Mouse (Mus musculus) MEL (cell line): Measurements from ENCODE around the gene Icam5. TPM values are rescaled to one million over a fixed set of nuclear protein-coding genes. Genes with fewer than 3 reads are reported as not detected.

ENCODE experiments used
- DNase-seq: peaks from one replicate; pipeline ENCODE4 v3.0.0; 2011; ENCODE audit warnings: low read depth, low spot score
- H3K27ac ChIP-seq: 2 replicates; pipeline ENCODE4 v1.5.1; 2012; ENCODE audit warnings: low read depth, mild to moderate bottlenecking, control low read depth, low read length, moderate library complexity; ENCODE audit not compliant: control insufficient read depth
- H3K27me3 ChIP-seq, 2 experiments: fragments of 150-350 bp in 1 of 2; sonication (generic) in 1 of 2; 2 replicates each; pipeline ENCODE4 v1.6.1; 2012; ENCODE audit warnings: low read length in 2 of 2, mild to moderate bottlenecking in 2 of 2, improper control_type of control experiment in 1 of 2, moderate library complexity in 1 of 2; ENCODE audit not compliant: insufficient read depth in 2 of 2, control insufficient read depth in 1 of 2
- H3K36me3 ChIP-seq, 2 experiments: 2 replicates each; pipeline ENCODE4 v1.6.1; 2012 to 2014; ENCODE audit warnings: low read length in 2 of 2, improper control_type of control experiment in 1 of 2, inconsistent platforms in 1 of 2, mild to moderate bottlenecking in 1 of 2; ENCODE audit not compliant: insufficient read depth in 2 of 2, control insufficient read depth in 1 of 2
- H3K4me1 ChIP-seq, 2 experiments: fragments of 150-350 bp in 1 of 2; sonication (generic) in 1 of 2; 2 replicates each; pipeline ENCODE4 v1.6.1; 2012; ENCODE audit warnings: low read length in 2 of 2, improper control_type of control experiment in 1 of 2, mild to moderate bottlenecking in 1 of 2; ENCODE audit not compliant: insufficient read depth in 2 of 2, control insufficient read depth in 1 of 2
- H3K4me3 ChIP-seq, 2 experiments: fragments of 150-350 bp in 1 of 2; sonication (generic) in 1 of 2; 2 replicates each; pipeline ENCODE4 v1.5.1; 2012; ENCODE audit warnings: low read depth in 2 of 2, low read length in 2 of 2, mild to moderate bottlenecking in 2 of 2, moderate library complexity in 2 of 2, control low read depth in 1 of 2, improper control_type of control experiment in 1 of 2; ENCODE audit not compliant: control insufficient read depth in 1 of 2, insufficient read depth in 1 of 2
- H3K79me2 ChIP-seq: 2 replicates; pipeline ENCODE4 v1.6.1; 2012; ENCODE audit warnings: mild to moderate bottlenecking, low read length, moderate library complexity; ENCODE audit not compliant: control insufficient read depth, poor library complexity, insufficient read depth
- H3K9ac ChIP-seq: 2 replicates; pipeline ENCODE4 v1.6.1; 2012; ENCODE audit warnings: low read depth, mild to moderate bottlenecking, control low read depth, low read length, moderate library complexity; ENCODE audit not compliant: control insufficient read depth, poor library complexity, severe bottlenecking
- H3K9me3 ChIP-seq: fragments of 150-350 bp; sonication (generic); replicated peaks from 2 replicates; pipeline ENCODE4 v1.6.1; 2012; ENCODE audit warnings: mild to moderate bottlenecking, low read length, improper control_type of control experiment, moderate library complexity; ENCODE audit not compliant: insufficient read depth
- CHD1 ChIP-seq: IDR thresholded peaks from 2 replicates; pipeline ENCODE4 v1.6.1; 2012; ENCODE audit warnings: low read depth, mild to moderate bottlenecking, inconsistent platforms, low read length, improper control_type of control experiment
- CHD2 ChIP-seq: IDR thresholded peaks from 2 replicates; pipeline ENCODE4 v1.6.1; 2011; ENCODE audit warnings: low read length, improper control_type of control experiment
- CTCF ChIP-seq, 3 experiments: IDR thresholded peaks in 2 of 3; conservative IDR thresholded peaks in 1 of 3; 2 replicates each; pipeline ENCODE4 v1.5.1; 2011 to 2012; ENCODE audit warnings: low read length in 3 of 3, low read depth in 2 of 3, mild to moderate bottlenecking in 2 of 3, improper control_type of control experiment in 1 of 3, inconsistent platforms in 1 of 3, mixed read lengths in 1 of 3, moderate library complexity in 1 of 3; ENCODE audit not compliant: control insufficient read depth in 1 of 3, insufficient read depth in 1 of 3, poor library complexity in 1 of 3, severe bottlenecking in 1 of 3
- E2F4 ChIP-seq: IDR thresholded peaks from 2 replicates; pipeline ENCODE4 v1.6.1; 2011; ENCODE audit warnings: low read depth, low read length, improper control_type of control experiment, borderline replicate concordance
- EP300 ChIP-seq, 2 experiments: IDR thresholded peaks; 2 replicates each; pipeline ENCODE4 v1.6.1; 2011; ENCODE audit warnings: improper control_type of control experiment in 2 of 2, low read length in 2 of 2, low read depth in 1 of 2, mild to moderate bottlenecking in 1 of 2
- GABPA ChIP-seq: IDR thresholded peaks from 2 replicates; pipeline ENCODE4 v1.6.1; 2012; ENCODE audit warnings: low read depth, mild to moderate bottlenecking, inconsistent platforms, low read length, improper control_type of control experiment, moderate library complexity
- GATA1 ChIP-seq: IDR thresholded peaks from 2 replicates; pipeline ENCODE4 v1.6.1; 2011; ENCODE audit warnings: low read depth, low read length, improper control_type of control experiment
- HCFC1 ChIP-seq: IDR thresholded peaks from 2 replicates; pipeline ENCODE4 v1.6.1; 2012; ENCODE audit warnings: low read depth, mild to moderate bottlenecking, inconsistent platforms, low read length, improper control_type of control experiment, moderate library complexity
- JUND ChIP-seq: IDR thresholded peaks from 2 replicates; pipeline ENCODE4 v1.6.1; 2011; ENCODE audit warnings: low read depth, mild to moderate bottlenecking, improper control_type of control experiment, low read length
- KAT2A ChIP-seq: conservative IDR thresholded peaks from 2 replicates; pipeline ENCODE4 v1.6.1; 2012; ENCODE audit warnings: low read depth, low read length, improper control_type of control experiment, inconsistent platforms
- MAZ ChIP-seq: IDR thresholded peaks from 2 replicates; pipeline ENCODE4 v1.6.1; 2012; ENCODE audit warnings: low read depth, mild to moderate bottlenecking, inconsistent platforms, low read length, improper control_type of control experiment
- MEF2A ChIP-seq: IDR thresholded peaks from 2 replicates; pipeline ENCODE4 v1.6.1; 2014; ENCODE audit warnings: low read depth, mild to moderate bottlenecking, inconsistent platforms, low read length, improper control_type of control experiment; ENCODE audit not compliant: poor library complexity, insufficient replicate concordance, severe bottlenecking; ENCODE audit errors: extremely low read depth
- NELFE ChIP-seq: IDR thresholded peaks from 2 replicates; pipeline ENCODE4 v1.6.1; 2011; ENCODE audit warnings: low read depth, low read length, improper control_type of control experiment
- POLR2AphosphoS5 ChIP-seq: IDR thresholded peaks from 2 replicates; pipeline ENCODE4 v1.6.1; 2012; ENCODE audit warnings: low read depth, borderline replicate concordance, mild to moderate bottlenecking, inconsistent platforms, low read length, moderate library complexity, mixed read lengths
- RCOR1 ChIP-seq: IDR thresholded peaks from 2 replicates; pipeline ENCODE4 v1.6.1; 2012; ENCODE audit warnings: low read depth, mild to moderate bottlenecking, inconsistent platforms, low read length, improper control_type of control experiment
- SIN3A ChIP-seq: IDR thresholded peaks from 2 replicates; pipeline ENCODE4 v1.6.1; 2012; ENCODE audit warnings: low read length, improper control_type of control experiment, inconsistent platforms
- TAL1 ChIP-seq: IDR thresholded peaks from 2 replicates; pipeline ENCODE4 v1.6.1; 2012; ENCODE audit warnings: mild to moderate bottlenecking, inconsistent platforms, low read length, moderate library complexity, mixed read lengths
- TCF12 ChIP-seq: IDR thresholded peaks from 2 replicates; pipeline ENCODE4 v1.6.1; 2014; ENCODE audit warnings: low read depth, mild to moderate bottlenecking, inconsistent platforms, low read length, improper control_type of control experiment, moderate library complexity
- UBTF ChIP-seq: IDR thresholded peaks from 2 replicates; pipeline ENCODE4 v1.6.1; 2012; ENCODE audit warnings: low read depth, mild to moderate bottlenecking, inconsistent platforms, low read length, improper control_type of control experiment, moderate library complexity, borderline replicate concordance; ENCODE audit not compliant: insufficient read depth
- ZMIZ1 ChIP-seq: IDR thresholded peaks from 2 replicates; pipeline ENCODE4 v1.6.1; 2012; ENCODE audit warnings: low read depth, mild to moderate bottlenecking, inconsistent platforms, low read length, improper control_type of control experiment, moderate library complexity
- polyA plus RNA-seq, 2 experiments: library from polyadenylated mRNA; stranded (reverse) in 1 of 2; unstranded in 1 of 2; fragments of >175 nt in 1 of 2; fragments of >200 nt in 1 of 2; gene quantifications; 2 replicates each; pipeline versions ENCODE4 v1.2.1 to v1.2.4; 2012; ENCODE audit warnings: low replicate concordance in 2 of 2, low read depth in 1 of 2; ENCODE audit not compliant: insufficient read length in 2 of 2, insufficient read depth in 1 of 2, missing spikeins in 1 of 2
- total RNA-seq: library from RNA; depleted of rRNA; stranded (reverse); fragments of 300-350 nt; gene quantifications from 2 replicates; pipeline ENCODE4 v1.2.3, GENCODE M21; 2012

The Icam5 gene
- total and polyA plus RNA-seq, 3 experiments = 4.8 to 9.5 TPM; not detected in 1

- peak; percentile 99 for DNase-seq
- Histone ChIP-seq H3K27me3 (no peaks in the 10 kb centered on the region), H3K9me3 (no peaks in the 10 kb centered on the region), H3K4me1 (peaks cover 14 to 31% of the 10 kb centered on the region in 2 experiments), H3K9ac (peak overlapping the region; percentile 64), H3K27ac (peak overlapping the region; percentile 85), H3K79me2 (peaks cover 23% of the 10 kb centered on the region), H3K4me3 (peak overlapping the region; percentile 55 to 64), H3K36me3 (peaks cover 0 to 17% of the 10 kb centered on the region in 2 experiments; a peak in 2 of 4 replicates)
- TF ChIP-seq JUND (no peak), GATA1 (peak; percentile 10; the same call in 1 of the 2 replicates), TCF12 (no peak)
These were observed 500 bp upstream of the Icam5 start for GRCm38 (mm10) chr9:21031251-21031895.

DNA sequence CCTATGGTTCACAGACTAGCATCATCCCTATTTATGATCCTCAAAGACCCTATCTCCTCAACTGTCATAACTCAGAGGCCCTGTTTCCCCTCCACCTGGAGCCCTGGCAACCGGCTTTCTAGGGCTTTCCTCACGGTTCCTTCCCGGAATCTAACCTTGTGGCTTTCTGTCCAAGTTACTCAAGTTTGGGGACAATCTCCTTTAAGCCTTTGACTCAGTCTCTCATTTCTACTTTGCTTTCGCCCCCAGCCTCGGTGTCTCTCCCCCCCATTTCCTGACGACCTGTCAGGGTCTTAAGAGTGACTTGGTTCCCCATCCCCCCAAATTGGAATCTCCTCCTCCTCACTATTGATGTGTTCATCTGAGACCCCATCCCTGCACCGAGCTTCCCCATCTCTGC lies 618 bp downstream of the Icam5 start:
- Histone ChIP-seq H3K36me3 (peaks cover 0 to 16% of the 10 kb centered on the region in 2 experiments; a peak in 2 of 4 replicates), H3K4me3 (peak overlapping the region; percentile 55 to 64), H3K9ac (peak overlapping the region; percentile 64), H3K9me3 (no peaks in the 10 kb centered on the region), H3K27me3 (no peaks in the 10 kb centered on the region), H3K79me2 (peaks cover 23% of the 10 kb centered on the region), H3K4me1 (peaks cover 14 to 28% of the 10 kb centered on the region in 2 experiments), H3K27ac (peak overlapping the region; percentile 85)
- DNase-seq = no peak
- TF ChIP-seq GABPA = no peak
- TF ChIP-seq KAT2A = no peak
- TF ChIP-seq CHD1 = no peak
- no peak for TF ChIP-seq NELFE
- no peak for TF ChIP-seq CTCF (IDR thresholded peaks at IDR 0.05 in 2 of 3, conservative IDR thresholded peaks at IDR 0.05 in 1 of 3; ENCODE audit: control insufficient read depth in 1 of 3, insufficient read depth in 1 of 3, low read depth in 2 of 3, low read length in 3 of 3, poor library complexity in 1 of 3, severe bottlenecking in 1 of 3)
- no peak for TF ChIP-seq ZMIZ1
- TF ChIP-seq E2F4 = no peak
- TF ChIP-seq EP300 (IDR thresholded peaks at IDR 0.05; ENCODE audit: low read depth in 1 of 2, low read length in 2 of 2) = no peak
- no peak for TF ChIP-seq RCOR1
- TF ChIP-seq CHD2 = no peak
- TF ChIP-seq TAL1 = no peak
- TF ChIP-seq MAZ = no peak
- no peak for TF ChIP-seq MEF2A
- TF ChIP-seq SIN3A = no peak
- TF ChIP-seq UBTF = no peak
- no peak for TF ChIP-seq POLR2AphosphoS5
- no peak for TF ChIP-seq HCFC1
